Mouse (Mus musculus) granulocyte monocyte progenitor cell, adult 5-6 weeks (primary cell): Measurements from ENCODE around the gene Gm20075. TPM values are rescaled to one million over a fixed set of nuclear protein-coding genes. Genes with fewer than 3 reads are reported as not detected.
"Not testable (repeated sequence)": the region's sequence is repeated elsewhere in the genome, so short reads cannot be mapped to it uniquely, and the experiment has no call there.

Experiments used
- ATAC-seq: replicated peaks from 2 replicates; pipeline ENCODE4 v1.8.0; 2016; ENCODE audit warnings: mild to moderate bottlenecking, moderate TSS enrichment, inconsistent platforms; ENCODE audit not compliant: poor library complexity, severe bottlenecking
- total RNA-seq, 2 experiments: library from RNA; stranded (forward) in 1 of 2; stranded (reverse) in 1 of 2; fragments of 200-712, 200-1000 nt in 1 of 2; fragments of >200 nt in 1 of 2; fragmentation: Nextera tagmentation in 1 of 2; gene quantifications; 2 replicates each; pipeline ENCODE4 v1.2.3; 2014 to 2017

Gm20075 gene
- total RNA-seq (2014; fragmentation: Nextera tagmentation) (2.9 and 14.3 TPM in 2 replicates), total RNA-seq (2017) (7.7 and 9.4 TPM in 2 replicates)

DNA sequence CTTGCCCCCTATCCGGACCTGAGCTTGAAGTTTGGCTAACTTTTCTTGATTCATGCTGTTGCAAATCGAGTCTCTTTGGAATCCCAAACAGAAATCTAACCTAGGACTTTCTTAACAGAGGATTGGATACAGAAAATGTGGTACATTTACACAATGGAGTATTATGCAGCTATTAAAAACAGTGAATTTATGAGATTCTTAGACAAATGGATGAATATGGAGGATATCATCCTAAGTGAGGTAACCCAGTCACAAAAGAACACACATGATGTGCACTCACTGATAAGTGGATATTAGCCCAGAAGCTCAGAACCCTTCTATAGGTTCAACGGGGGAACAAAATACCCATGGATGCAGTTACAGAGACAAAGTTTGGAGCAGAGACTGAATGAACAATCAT lies at the start of gene Gm20075:
Gm20075 (minus strand) TSS at position 101 of the 400 bp plus-strand sequence.
- not testable (repeated sequence) for ATAC-seq

DNA sequence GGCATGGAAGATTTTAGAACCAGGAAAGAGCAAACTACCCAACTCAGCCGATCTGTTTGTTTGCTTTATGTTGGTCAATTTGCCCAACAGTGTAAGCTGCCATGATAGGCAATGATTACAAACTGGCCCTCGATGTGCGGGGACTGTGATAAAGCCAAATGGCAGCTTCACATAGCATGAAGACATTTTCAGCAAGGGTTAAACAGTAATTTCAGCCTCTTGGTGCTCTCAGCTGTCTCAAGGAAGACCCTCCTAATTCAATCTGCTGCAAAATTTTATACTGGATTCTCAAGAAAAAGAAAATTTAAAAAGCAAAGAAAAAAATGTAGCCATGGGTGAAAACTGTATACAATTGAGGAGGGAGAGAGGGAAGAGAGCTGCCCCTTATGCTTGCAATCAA lies 47.9 kb upstream of the Gm20075 start:
- no peak for ATAC-seq

- no peak for ATAC-seq
Measured at GRCm38 (mm10) chr13:96126669-96127068, 45.5 kb upstream of the Gm20075 start.

DNA sequence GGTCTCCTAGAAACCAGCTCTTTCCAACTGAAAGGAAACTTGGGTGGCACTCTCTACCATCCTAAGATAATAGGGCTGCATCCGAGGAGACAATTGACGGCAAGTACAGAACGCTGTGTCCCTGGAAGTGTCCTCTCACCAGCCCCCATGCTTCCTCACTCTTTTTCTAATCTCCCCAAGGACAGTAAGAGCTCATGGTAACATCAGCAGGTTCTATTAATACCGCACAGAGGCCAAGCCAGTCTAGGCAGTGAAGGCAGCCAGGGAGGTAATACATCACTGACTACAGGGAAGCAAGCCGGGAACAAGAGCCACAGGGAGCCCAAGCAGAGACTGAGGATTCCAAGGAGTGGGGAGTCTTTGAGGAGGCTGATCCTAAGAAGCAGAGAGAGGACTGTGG lies 43.8 kb upstream of the Gm20075 start:
- ATAC-seq, result no peak

GRCm38 (mm10) chr13:96112711-96113110 lies 31.5 kb upstream of the Gm20075 start:
- ATAC-seq, result no peak

GRCm38 (mm10) chr13:96110767-96111166 lies 29.6 kb upstream of the Gm20075 start:
- no peak for ATAC-seq

DNA sequence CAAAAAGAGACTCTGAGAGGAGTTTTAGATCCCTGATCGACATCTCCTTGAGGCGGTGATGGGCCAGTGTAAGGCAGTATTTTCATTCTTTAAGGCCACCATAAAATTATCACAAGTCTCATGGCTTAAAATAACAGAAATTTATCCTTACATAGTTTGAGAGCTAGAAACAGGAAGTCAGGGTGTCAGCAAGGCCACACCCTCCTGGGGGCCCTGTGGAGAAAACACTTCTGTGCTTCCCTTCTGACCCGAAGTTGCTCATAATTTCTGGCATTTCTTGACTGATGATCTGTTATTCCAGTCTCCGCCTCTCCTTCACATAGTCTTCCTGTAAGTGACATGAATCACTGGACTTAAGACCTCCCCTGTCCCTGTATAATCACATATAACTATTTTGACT lies 25.2 kb upstream of the Gm20075 start:
- ATAC-seq, result peak; percentile 56

- no peak for ATAC-seq
Measured at GRCm38 (mm10) chr13:96090929-96091328, 9.8 kb upstream of the Gm20075 start.

GRCm38 (mm10) chr13:96085581-96086302 lies 4.6 kb upstream of the Gm20075 start:
- ATAC-seq, result no peak

DNA sequence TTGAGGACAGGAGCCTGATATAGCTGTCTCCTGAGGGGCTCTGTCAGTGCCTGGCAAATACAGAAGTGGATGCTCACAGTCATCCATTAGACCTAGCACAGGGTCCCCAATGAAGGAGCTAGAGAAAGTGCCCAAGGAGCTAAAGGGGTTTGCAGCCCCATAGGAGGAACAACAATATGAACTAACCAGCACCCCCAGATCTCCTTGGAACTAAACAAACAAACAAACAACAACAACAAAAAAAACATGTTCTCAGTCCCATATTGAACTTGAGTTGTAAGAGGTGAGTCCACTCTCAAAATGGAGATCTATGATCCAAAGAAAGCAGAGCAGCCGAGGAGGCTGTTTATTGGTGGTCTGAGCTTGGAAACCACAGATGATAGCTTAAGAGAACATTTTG lies 578 bp upstream of the Gm20075 start, which contains the start of gene Gm17190:
Gm17190 (plus strand) TSS at position 301 of the 400 bp plus-strand sequence.
- not testable (repeated sequence) for ATAC-seq

GRCm38 (mm10) chr13:96073555-96073954 lies 7.6 kb downstream of the Gm20075 start:
- ATAC-seq, result no peak

DNA sequence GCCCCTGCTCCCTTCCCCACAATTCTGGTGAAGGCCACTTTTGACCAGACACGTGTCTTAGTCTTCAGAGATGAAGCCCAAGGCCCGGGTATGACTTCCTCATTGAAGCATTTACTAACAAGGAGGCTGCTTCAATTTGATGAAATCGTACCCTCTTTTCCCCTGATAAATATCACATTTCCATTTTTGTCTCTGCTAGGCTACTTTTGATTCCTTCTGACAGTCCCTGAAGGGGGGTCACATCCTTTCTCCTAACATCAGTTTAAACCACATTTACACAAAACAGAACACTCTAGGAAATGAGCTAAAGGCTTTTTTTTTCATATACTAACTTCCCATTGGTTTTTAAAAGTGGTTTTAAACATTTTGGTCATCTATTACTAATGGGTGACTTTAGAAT lies 28.4 kb downstream of the Gm20075 start:
- no peak for ATAC-seq

GRCm38 (mm10) chr13:96045396-96045795 lies 35.8 kb downstream of the Gm20075 start:
- ATAC-seq, result no peak

DNA sequence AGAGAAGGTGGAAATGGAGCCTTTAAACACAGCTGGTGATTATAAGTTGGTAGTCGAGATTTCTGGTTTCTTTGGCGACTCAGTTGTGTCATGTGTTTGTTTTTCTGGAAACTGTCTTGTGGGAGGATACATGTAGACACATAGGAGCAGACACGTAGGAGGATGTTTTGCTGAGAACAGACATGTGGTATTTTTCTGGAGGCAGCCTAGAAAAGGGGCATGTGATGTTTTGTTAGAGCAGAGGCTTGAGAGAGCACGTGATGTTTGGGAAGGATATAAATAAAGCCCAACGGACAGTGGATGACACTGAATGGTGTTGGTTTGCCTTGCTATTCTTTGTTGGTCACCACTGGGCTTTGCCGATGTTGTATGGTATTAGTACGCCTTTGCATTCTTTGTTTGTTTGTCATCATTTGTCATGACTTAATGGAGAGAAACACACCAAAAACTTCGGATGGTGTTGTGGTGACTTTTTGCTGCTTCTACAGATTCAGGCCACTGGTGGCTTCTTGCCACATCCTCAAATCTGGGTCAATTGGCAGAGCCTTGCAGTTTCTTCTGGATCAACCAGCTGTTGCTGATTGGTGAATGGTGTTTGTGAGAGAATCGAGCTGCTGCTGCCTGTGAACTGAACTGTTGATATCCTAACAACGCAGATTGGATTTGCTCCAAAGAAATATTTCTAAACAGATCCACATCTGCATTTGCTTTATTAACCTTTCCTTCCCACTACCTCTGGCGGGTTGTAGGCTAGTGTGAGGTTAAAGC lies 40.7 kb downstream of the Gm20075 start:
- ATAC-seq, result no peak

DNA sequence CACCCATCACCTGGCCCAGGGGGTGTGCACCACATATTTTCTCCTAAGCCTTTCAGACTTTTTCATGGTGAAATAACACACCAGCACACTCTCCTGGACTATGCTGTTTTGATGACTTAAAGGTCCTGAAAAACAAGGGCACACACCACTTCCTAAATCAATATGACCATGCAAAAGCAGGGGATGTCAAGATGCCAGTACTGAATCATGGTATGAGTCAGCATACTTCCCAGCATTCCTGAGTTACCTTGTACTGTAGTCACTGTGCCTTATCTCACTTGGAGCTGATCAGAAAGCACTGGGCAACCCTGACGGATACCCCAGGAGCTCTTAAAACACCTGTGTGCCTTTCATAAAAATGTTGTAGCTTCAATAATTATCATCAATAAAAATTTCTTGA lies 41.6 kb downstream of the Gm20075 start:
- ATAC-seq, result no peak

- ATAC-seq, result peak; percentile 75
Measured at GRCm38 (mm10) chr13:96030368-96031223, 50.6 kb downstream of the Gm20075 start.

Other genes starting within 250 kb of the Gm20075 start
- gene Iqgap2, start 189.5 kb downstream of the Gm20075 start, total RNA-seq (2014; fragmentation: Nextera tagmentation), result 71.4 and 91.9 TPM in 2 replicates
- gene Iqgap2, start 189.5 kb downstream of the Gm20075 start, total RNA-seq (2017), result 143 and 157 TPM in 2 replicates
- gene Gm17190, start 678 bp upstream of the Gm20075 start, total RNA-seq (2014; fragmentation: Nextera tagmentation), result not detected in 2 replicates
- gene Gm17190, start 678 bp upstream of the Gm20075 start, total RNA-seq (2017), result not detected in 2 replicates
- not detected in 2 replicates for gene Sv2c, start 51.2 kb upstream of the Gm20075 start, total RNA-seq (2014; fragmentation: Nextera tagmentation)
- gene Sv2c, start 51.2 kb upstream of the Gm20075 start, total RNA-seq (2017), result under 0.01 TPM in 1 of 2 replicates, not detected in the other